Mouse (Mus musculus) liver, postnatal 0 days (tissue): ENCODE results near the gene Gm11567.

ENCODE experiments used
- CTCF ChIP-seq: sonication (generic); IDR thresholded peaks from 2 replicates; pipeline ENCODE4 v1.5.1; 2016; ENCODE audit warnings: antibody characterized with exemption, low read depth
- EP300 ChIP-seq: IDR thresholded peaks from 2 replicates; pipeline ENCODE4 v1.6.1; 2016; ENCODE audit warnings: antibody characterized with exemption, low read depth, mild to moderate bottlenecking

DNA sequence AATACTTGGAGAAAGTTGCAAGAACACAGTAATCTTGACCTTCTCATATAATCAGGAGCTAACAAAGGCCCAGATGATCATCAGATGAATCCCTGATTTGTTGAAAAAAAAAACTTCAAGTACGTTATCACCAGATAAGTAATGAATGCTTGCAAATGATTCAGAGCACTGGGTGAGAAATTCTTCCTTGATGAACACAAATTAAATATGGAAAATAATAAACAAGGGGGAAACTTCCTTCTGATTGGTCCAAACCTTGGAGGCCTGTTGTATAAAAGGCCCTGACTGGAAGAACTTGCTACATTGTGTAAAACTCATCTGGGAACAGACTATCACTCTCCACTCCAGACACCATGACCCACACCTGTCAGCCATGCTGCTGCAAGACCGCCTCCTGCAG, 28.6 kb downstream of the Gm11567 start, which contains the start of gene Krtap31-1:
- TF ChIP-seq CTCF = no peak
- TF ChIP-seq EP300 = no peak
